Mouse (Mus musculus) kidney, adult 18-20 months (tissue): Measurements from ENCODE around the gene Postn.

Experiments used
- DNase-seq: peaks from one replicate; pipeline ENCODE4 v3.0.0; 2021

Gene Postn

GRCm38 (mm10) chr3:54420189-54420928, 59.5 kb downstream of the Postn start:
- peak; percentile 28 for DNase-seq

GRCm38 (mm10) chr3:54420983-54421382, 60.1 kb downstream of the Postn start:
- DNase-seq = peak; percentile 4

GRCm38 (mm10) chr3:54421666-54422065, 60.8 kb downstream of the Postn start:
- DNase-seq = no peak

GRCm38 (mm10) chr3:54424146-54424545, 63.2 kb downstream of the Postn start:
- DNase-seq = no peak

- DNase-seq = no peak
These were observed 70.8 kb downstream of the Postn start for GRCm38 (mm10) chr3:54431663-54432062.

GRCm38 (mm10) chr3:54432167-54432566, 71.3 kb downstream of the Postn start:
- no peak for DNase-seq

- DNase-seq = no peak
These were observed 71.7 kb downstream of the Postn start for GRCm38 (mm10) chr3:54432605-54433004.

GRCm38 (mm10) chr3:54434571-54434970, 73.7 kb downstream of the Postn start:
- DNase-seq = no peak

GRCm38 (mm10) chr3:54436373-54436964, 75.6 kb downstream of the Postn start:
- DNase-seq = no peak
